Mouse (Mus musculus) hematopoietic stem cell, adult 5-6 weeks (primary cell): ENCODE measurements at regions not wholly inside any gene's neighbourhood (a gene's known extent, or its start where the extent isn't known, plus 50 kb on each side); places are given as distances from the start of the nearest gene placed in this dataset.
"Not testable (repeated sequence)": the region's sequence is repeated elsewhere in the genome, so short reads cannot be mapped to it uniquely, and the experiment has no call there.

Experiments
- ATAC-seq, 2 experiments: fragments of 125-278 bp in 1 of 2; replicated peaks in 1 of 2; 2 replicates each; pipeline ENCODE4 v1.8.0; 2016 to 2017; ENCODE audit warnings: inconsistent platforms in 2 of 2, mild to moderate bottlenecking in 2 of 2, moderate number of reproducible peaks in 2 of 2, low read depth in 1 of 2, moderate TSS enrichment in 1 of 2; ENCODE audit not compliant: low FRiP score in 2 of 2, poor library complexity in 2 of 2, severe bottlenecking in 2 of 2, insufficient read depth in 1 of 2, low TSS enrichment in 1 of 2

- not testable (repeated sequence) for ATAC-seq
Measured at GRCm38 (mm10) chr12:17852138-17852537, 161.5 kb downstream of the Hpcal1 start.

- not testable (repeated sequence) for ATAC-seq
Measured at GRCm38 (mm10) chr12:17872491-17872890, 181.8 kb downstream of the Hpcal1 start.

DNA sequence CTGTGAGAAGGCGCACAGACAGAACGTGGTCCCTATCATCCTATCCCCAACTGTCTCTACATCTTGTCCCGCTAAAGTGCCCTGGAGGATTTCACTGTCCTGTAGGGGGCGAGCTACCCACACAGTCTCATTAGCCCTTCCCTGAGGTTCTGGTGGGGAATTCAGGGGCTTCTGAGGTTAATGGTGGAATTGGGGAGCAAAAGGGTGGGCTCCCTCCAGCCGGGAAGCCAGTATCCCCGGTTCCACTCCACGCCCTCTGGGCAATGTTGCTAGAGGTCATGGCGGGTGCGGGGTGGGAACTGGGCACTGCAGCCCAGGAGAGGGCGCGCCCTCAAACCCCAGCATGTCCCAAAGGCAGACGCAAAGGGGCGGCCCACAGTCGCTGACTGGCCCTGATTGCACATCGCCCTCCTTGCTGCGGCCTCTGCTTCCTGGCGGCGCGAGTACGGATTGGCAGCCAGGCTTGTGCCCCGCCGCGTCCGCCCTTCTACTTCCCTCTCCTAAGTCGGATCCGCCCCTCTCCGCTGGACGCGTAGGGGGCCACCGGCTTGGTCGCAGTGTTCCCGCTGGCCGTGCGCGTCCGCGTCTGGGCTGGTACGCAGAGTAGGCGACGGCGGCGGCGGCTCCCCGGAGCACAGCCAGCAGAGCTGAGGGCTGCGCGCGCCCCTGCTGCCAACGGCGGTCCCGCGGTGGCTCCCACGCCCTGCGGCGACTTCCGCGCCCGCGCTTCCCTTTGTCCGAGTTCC is 190.9 kb downstream of the Hpcal1 start:
- ATAC-seq: peak; percentile 100

DNA sequence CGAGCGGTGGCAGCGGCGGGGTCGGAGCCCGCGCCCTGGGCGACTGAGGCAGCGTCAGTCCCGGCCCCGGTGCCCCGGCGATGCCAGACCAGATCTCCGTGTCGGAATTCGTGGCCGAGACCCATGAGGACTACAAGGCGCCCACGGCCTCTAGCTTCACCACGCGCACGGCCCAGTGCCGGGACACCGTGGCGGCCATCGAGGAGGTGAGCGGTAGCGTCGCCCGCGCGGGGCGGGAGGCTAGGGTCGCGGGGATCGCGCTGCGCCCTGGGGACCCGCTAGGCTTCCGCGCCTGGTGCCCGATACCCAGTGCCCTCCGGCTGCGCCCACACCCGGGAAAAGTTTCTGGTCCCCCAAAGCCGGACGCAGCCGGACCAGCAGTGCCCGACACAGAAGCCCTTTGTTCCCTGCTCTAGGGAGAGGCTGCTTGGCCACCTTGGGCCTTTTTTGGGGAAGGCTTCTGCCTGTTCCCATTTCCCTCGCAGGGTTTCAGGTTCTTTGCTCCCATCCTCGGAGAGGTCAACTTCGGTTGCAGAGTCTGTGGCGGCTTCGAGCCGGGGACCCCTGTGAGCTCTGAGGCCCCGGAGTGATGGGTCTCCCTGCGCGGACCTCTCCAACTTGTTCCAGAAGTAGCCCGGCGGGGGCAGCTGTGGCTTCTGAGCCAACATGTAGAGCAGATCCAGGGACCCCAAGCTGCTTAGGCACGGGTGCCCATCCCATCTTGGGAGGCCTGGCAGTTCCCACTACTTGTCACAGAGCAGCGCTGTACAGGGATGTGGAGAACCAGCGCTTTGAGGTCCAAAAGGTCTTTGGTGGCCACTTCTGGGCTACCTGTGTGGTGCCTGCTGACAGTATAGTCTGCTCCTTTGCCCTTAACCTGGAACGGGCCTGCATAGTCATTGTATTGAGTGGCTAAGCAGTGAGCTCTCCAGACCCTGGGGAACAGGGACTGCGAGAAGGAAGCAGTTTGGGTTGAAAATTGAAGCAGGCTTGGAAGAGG is 191.8 kb downstream of the Hpcal1 start:
- not testable (repeated sequence) for ATAC-seq

DNA sequence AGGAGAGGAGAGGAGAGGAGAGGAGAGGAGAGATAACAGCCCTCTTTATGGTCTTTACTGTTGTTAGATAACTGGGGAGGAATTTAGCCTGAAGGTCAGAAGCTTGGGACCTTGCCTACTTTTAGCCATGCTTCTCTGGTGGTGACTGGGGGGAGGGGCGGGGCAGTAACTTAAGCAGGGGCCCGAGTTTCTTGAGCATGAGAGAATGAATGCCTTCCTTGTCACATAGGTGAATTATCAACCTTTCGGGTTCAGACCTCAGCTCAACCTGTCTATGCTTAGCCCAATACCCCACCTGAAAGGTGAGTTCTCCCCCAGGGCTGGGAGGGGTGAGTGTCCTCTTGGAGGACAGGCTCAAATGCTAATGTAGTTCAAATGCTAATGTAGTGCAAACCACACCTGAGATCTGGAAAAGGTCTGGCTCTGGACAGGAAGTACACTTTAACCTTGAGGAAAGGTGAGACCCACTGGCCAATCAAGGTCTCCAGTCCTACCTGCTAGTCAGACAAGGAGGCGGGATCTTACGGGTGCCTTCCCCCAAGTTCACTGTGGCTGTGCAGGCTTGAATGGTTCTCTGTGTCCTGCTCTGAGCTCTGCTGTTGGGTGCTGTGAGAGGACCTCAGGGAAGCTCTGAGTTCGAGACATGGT is 201.1 kb downstream of the Hpcal1 start:
- not testable (repeated sequence) for ATAC-seq

- not testable (repeated sequence) for ATAC-seq
Measured at GRCm38 (mm10) chr12:17913058-17913457, 222.4 kb downstream of the Hpcal1 start.
